Mouse (Mus musculus): ENCODE measurements around the gene Ttll1. TPM values are rescaled to one million over a fixed set of nuclear protein-coding genes. Genes with fewer than 3 reads are reported as not detected.

Ttll1 gene
- total and polyA plus RNA-seq, 2 experiments from 2014 or later = 10.7 to 25.7 TPM

DNA sequence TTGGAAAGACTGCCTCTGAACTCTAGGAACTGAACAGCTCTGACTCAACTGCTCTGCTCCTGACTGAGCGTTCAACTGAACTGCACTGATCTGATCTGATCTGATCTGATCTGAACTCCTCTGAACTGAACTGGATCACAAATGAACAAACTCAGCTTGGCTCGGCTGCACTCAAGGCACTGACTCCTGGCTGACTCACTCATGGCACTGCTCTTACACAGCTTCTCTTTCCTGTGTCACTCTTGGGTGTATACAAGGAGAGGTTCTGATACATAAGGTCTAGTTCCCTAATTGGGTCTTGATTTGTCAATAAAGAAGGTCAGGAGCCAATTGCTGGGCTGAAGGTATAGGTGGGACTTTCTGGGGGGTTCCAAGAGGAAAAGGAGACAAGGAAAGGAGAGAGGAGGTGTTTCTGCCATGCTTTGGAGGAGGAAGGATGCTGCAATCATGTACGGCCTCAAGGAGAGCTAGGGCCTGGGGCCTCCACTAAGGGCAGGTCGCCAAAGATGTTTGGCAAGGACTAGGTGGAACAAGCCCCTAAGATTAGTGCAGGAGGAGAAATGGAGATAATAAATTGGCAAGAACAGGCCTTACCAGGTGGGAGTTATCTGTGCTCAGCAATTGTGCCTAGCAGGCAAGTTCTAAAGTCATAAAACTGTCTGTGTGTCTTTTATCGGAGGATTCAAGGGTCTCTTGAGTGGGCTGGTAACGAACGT, 16.7 kb downstream of the Ttll1 start:
- no peak overlapping the region for H3K4me3 ChIP-seq (ENCODE audit: low read depth, low read length)
- H3K27me3 ChIP-seq (ENCODE audit: control insufficient read depth, insufficient read depth, low read length) = no peaks in the 10 kb centered on the region
- DNase-seq (ENCODE audit: low spot score) = no peak
- peaks cover 37% of the 10 kb centered on the region for H3K36me3 ChIP-seq (replicated peaks; ENCODE audit: control insufficient read depth, insufficient read depth, low read length)
- no peak for TF ChIP-seq EP300 (IDR thresholded peaks at IDR 0.05; ENCODE audit: low read depth)
- TF ChIP-seq CTCF (IDR thresholded peaks at IDR 0.05; ENCODE audit: low read depth) = no peak
- WGBS = 59% methylated on average over 7 of the region's 7 CpGs
- H3K4me2 ChIP-seq (ENCODE audit: low read depth, low read length) = no peak overlapping the region
- H3K9ac ChIP-seq (replicated peaks; ENCODE audit: low read depth, low read length) = no peak overlapping the region
- H3K4me1 ChIP-seq (ENCODE audit: control insufficient read depth, insufficient read depth) = no peaks in the 10 kb centered on the region
- no peaks in the 10 kb centered on the region for H3K9me3 ChIP-seq (replicated peaks; ENCODE audit: control insufficient read depth, low read length)
- no peak for ATAC-seq (ENCODE audit: insufficient read depth, low read depth)
- no peak overlapping the region for H3K27ac ChIP-seq (ENCODE audit: low read depth)

DNA sequence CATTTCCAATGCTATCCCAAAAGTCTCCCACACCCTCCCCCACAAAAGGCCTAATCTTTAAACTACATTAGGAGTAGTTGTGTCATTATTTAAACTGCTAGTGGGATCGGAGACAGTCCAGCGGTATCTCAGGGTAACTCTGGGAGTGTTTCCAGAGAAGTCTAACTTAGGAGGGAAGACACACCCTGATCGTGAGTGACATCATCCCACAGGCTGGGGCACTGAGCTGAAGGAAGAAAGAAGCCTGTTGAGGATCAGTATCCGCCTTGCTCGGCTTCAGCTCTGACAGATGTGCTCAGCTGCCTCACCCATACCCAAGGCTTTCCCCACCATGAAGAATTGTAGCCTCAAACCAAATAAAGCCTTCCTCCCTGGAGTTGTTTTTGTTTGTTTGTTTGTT, 18.8 kb downstream of the Ttll1 start:
- Histone ChIP-seq H3K27ac (ENCODE audit: low read depth) (no peak overlapping the region), H3K9me3 (replicated peaks; ENCODE audit: control insufficient read depth, low read length) (no peaks in the 10 kb centered on the region), H3K9ac (replicated peaks; ENCODE audit: low read depth, low read length) (no peak overlapping the region), H3K36me3 (replicated peaks; ENCODE audit: control insufficient read depth, insufficient read depth, low read length) (peaks cover 21% of the 10 kb centered on the region), H3K4me2 (ENCODE audit: low read depth, low read length) (no peak overlapping the region), H3K27me3 (ENCODE audit: control insufficient read depth, insufficient read depth, low read length) (no peaks in the 10 kb centered on the region), H3K4me3 (ENCODE audit: low read depth, low read length) (no peak overlapping the region), H3K4me1 (ENCODE audit: control insufficient read depth, insufficient read depth) (0 out of 2 replicates have a peak, but pooled peaks cover 6% of the 10 kb centered on the region)
- DNase-seq (ENCODE audit: low spot score) (no peak), ATAC-seq (ENCODE audit: insufficient read depth, low read depth) (no peak)
- TF ChIP-seq CTCF (IDR thresholded peaks at IDR 0.05; ENCODE audit: low read depth) (no peak), EP300 (IDR thresholded peaks at IDR 0.05; ENCODE audit: low read depth) (no peak)
- WGBS = 52% methylated on average over 5 of the region's 5 CpGs

DNA sequence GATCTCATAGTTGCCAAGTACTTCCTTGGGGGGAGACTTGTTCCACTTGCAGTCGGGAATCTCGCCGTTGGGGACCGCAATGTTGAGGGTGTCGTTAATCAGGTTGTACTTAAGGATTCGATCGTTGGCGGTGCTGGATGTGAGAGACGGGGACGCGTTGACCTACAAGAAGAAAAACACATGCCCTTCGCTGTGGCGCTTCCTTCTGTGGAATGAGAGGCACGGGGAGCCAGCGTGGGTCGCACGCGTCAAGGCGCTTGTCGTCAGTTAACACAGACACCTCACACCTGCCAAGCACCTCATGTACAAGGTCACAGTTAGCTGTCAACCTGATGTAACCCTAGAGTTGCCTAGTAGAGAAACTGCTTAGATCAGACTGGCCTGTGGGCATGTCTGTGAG, 21.2 kb downstream of the Ttll1 start:
- ATAC-seq (ENCODE audit: insufficient read depth, low read depth) (peak; percentile 34; the same call in 1 of the 2 replicates), DNase-seq (ENCODE audit: low spot score) (no peak)
- Histone ChIP-seq H3K9me3 (replicated peaks; ENCODE audit: control insufficient read depth, low read length) (no peaks in the 10 kb centered on the region), H3K27me3 (ENCODE audit: control insufficient read depth, insufficient read depth, low read length) (no peaks in the 10 kb centered on the region), H3K27ac (ENCODE audit: low read depth) (no peak overlapping the region), H3K4me3 (ENCODE audit: low read depth, low read length) (no peak overlapping the region), H3K4me2 (ENCODE audit: low read depth, low read length) (no peak overlapping the region), H3K36me3 (replicated peaks; ENCODE audit: control insufficient read depth, insufficient read depth, low read length) (peaks cover 5% of the 10 kb centered on the region), H3K9ac (replicated peaks; ENCODE audit: low read depth, low read length) (no peak overlapping the region), H3K4me1 (ENCODE audit: control insufficient read depth, insufficient read depth) (0 out of 2 replicates have a peak, but pooled peaks cover 6% of the 10 kb centered on the region)
- 44% methylated on average over 20 of the region's 20 CpGs for WGBS
- no peak for TF ChIP-seq CTCF (IDR thresholded peaks at IDR 0.05; ENCODE audit: low read depth)
- no peak for TF ChIP-seq EP300 (IDR thresholded peaks at IDR 0.05; ENCODE audit: low read depth)

DNA sequence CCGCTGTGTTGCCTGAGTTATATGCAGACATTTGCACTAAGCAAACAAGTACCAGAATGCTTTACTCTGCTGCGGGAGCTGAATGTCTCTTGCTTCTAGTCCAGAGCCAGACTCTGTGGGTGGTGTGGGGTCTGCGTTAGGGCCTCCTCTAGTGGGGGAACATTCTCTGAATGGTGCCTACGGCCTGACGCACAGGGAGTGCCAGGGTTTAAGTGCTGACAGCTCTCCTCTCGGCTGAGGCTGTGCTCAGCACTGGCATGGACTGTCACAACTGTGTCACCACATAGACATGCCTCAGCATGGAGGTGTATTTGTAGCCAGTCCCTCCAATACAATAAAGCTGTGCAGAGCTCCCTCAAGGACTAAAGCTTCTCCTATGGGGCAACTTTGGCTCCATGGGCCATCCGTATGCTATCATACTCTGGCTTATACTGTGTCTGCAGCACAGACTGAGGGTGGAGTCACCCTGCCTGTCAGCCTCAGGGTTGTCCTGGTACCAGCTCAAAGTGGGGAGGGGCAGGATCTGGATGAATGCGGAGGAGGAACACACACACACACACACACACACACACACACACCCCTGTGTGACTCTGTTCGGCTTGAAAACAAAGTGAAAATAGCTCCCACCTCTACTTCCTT, 23.1 kb downstream of the Ttll1 start:
- no peak overlapping the region for H3K4me3 ChIP-seq (ENCODE audit: low read depth, low read length)
- peak overlapping the region; percentile 71 for H3K27ac ChIP-seq (ENCODE audit: low read depth)
- H3K36me3 ChIP-seq (replicated peaks; ENCODE audit: control insufficient read depth, insufficient read depth, low read length) = peaks cover 5% of the 10 kb centered on the region; the same call in 1 of the 2 replicates
- peak; percentile 34 for TF ChIP-seq CTCF (IDR thresholded peaks at IDR 0.05; ENCODE audit: low read depth)
- no peak for TF ChIP-seq EP300 (IDR thresholded peaks at IDR 0.05; ENCODE audit: low read depth)
- H3K9ac ChIP-seq (replicated peaks; ENCODE audit: low read depth, low read length) = no peak overlapping the region
- peak; percentile 74 for DNase-seq (ENCODE audit: low spot score)
- no peak overlapping the region for H3K4me2 ChIP-seq (ENCODE audit: low read depth, low read length)
- no peaks in the 10 kb centered on the region for H3K27me3 ChIP-seq (ENCODE audit: control insufficient read depth, insufficient read depth, low read length)
- H3K4me1 ChIP-seq (ENCODE audit: control insufficient read depth, insufficient read depth) = 0 out of 2 replicates have a peak, but pooled peaks cover 6% of the 10 kb centered on the region
- peak; percentile 83 for ATAC-seq (ENCODE audit: insufficient read depth, low read depth)
- H3K9me3 ChIP-seq (replicated peaks; ENCODE audit: control insufficient read depth, low read length) = no peaks in the 10 kb centered on the region
- 34% methylated on average over 9 of the region's 9 CpGs for WGBS

- H3K27me3 ChIP-seq (ENCODE audit: control insufficient read depth, insufficient read depth, low read length) = no peaks in the 10 kb centered on the region
- no peaks in the 10 kb centered on the region for H3K9me3 ChIP-seq (replicated peaks; ENCODE audit: control insufficient read depth, low read length)
- no peak overlapping the region for H3K27ac ChIP-seq (ENCODE audit: low read depth)
- H3K4me1 ChIP-seq (ENCODE audit: control insufficient read depth, insufficient read depth) = 0 out of 2 replicates have a peak, but pooled peaks cover 6% of the 10 kb centered on the region
- TF ChIP-seq CTCF (IDR thresholded peaks at IDR 0.05; ENCODE audit: low read depth) = no peak
- no peak for TF ChIP-seq EP300 (IDR thresholded peaks at IDR 0.05; ENCODE audit: low read depth)
- DNase-seq (ENCODE audit: low spot score) = no peak
- no peak overlapping the region for H3K9ac ChIP-seq (replicated peaks; ENCODE audit: low read depth, low read length)
- ATAC-seq (ENCODE audit: insufficient read depth, low read depth) = no peak
- no peaks in the 10 kb centered on the region for H3K36me3 ChIP-seq (replicated peaks; ENCODE audit: control insufficient read depth, insufficient read depth, low read length)
- 90% methylated on average over 10 of the region's 10 CpGs for WGBS
- no peak overlapping the region for H3K4me3 ChIP-seq (ENCODE audit: low read depth, low read length)
- no peak overlapping the region for H3K4me2 ChIP-seq (ENCODE audit: low read depth, low read length)
These were observed 26.4 kb downstream of the Ttll1 start for GRCm38 (mm10) chr15:83484311-83484710.

All from heart, postnatal 0 days (tissue).